Mouse (Mus musculus) megakaryocyte, embryonic 14.5 days (primary cell): ENCODE data around the gene Pa2g4.

ENCODE experiments used
- FLI1 ChIP-seq: IDR thresholded peaks from 2 replicates; pipeline ENCODE4 v1.6.1; 2012; ENCODE audit warnings: low read length, inconsistent platforms, mixed read lengths
- GATA1 ChIP-seq: IDR thresholded peaks from 3 replicates; pipeline ENCODE4 v1.6.1; 2012; ENCODE audit warnings: mixed read lengths, low read length, inconsistent platforms, borderline replicate concordance

GRCm38 (mm10) chr10:128518833-128519232, 47.0 kb downstream of the Pa2g4 start:
- TF ChIP-seq GATA1 (no peak), FLI1 (no peak)
